Mouse (Mus musculus) MEL (cell line): ENCODE measurements around the gene H2-M5.

Source experiments
- CTCF ChIP-seq, 3 experiments: IDR thresholded peaks in 2 of 3; conservative IDR thresholded peaks in 1 of 3; 2 replicates each; pipeline ENCODE4 v1.5.1; 2011 to 2012; ENCODE audit warnings: low read length in 3 of 3, low read depth in 2 of 3, mild to moderate bottlenecking in 2 of 3, improper control_type of control experiment in 1 of 3, inconsistent platforms in 1 of 3, mixed read lengths in 1 of 3, moderate library complexity in 1 of 3; ENCODE audit not compliant: control insufficient read depth in 1 of 3, insufficient read depth in 1 of 3, poor library complexity in 1 of 3, severe bottlenecking in 1 of 3
- EP300 ChIP-seq, 2 experiments: IDR thresholded peaks; 2 replicates each; pipeline ENCODE4 v1.6.1; 2011; ENCODE audit warnings: improper control_type of control experiment in 2 of 2, low read length in 2 of 2, low read depth in 1 of 2, mild to moderate bottlenecking in 1 of 2
- GATA1 ChIP-seq: IDR thresholded peaks from 2 replicates; pipeline ENCODE4 v1.6.1; 2011; ENCODE audit warnings: low read depth, low read length, improper control_type of control experiment
- MAFK ChIP-seq: IDR thresholded peaks from 2 replicates; pipeline ENCODE4 v1.6.1; 2011; ENCODE audit warnings: low read depth, mild to moderate bottlenecking, low read length, improper control_type of control experiment, borderline replicate concordance
- MEF2A ChIP-seq: IDR thresholded peaks from 2 replicates; pipeline ENCODE4 v1.6.1; 2014; ENCODE audit warnings: low read depth, mild to moderate bottlenecking, inconsistent platforms, low read length, improper control_type of control experiment; ENCODE audit not compliant: poor library complexity, insufficient replicate concordance, severe bottlenecking; ENCODE audit errors: extremely low read depth
- MYC ChIP-seq: IDR thresholded peaks from 2 replicates; pipeline ENCODE4 v1.6.1; 2011; ENCODE audit warnings: low read depth, mild to moderate bottlenecking, low read length, improper control_type of control experiment, moderate library complexity
- POLR2A ChIP-seq, 2 experiments: IDR thresholded peaks; 2 replicates each; pipeline ENCODE4 v1.6.1; 2011 to 2012; ENCODE audit warnings: low read length in 2 of 2, mild to moderate bottlenecking in 2 of 2, control low read depth in 1 of 2, improper control_type of control experiment in 1 of 2, low read depth in 1 of 2, moderate library complexity in 1 of 2; ENCODE audit not compliant: control insufficient read depth in 1 of 2, insufficient read depth in 1 of 2, poor library complexity in 1 of 2
- POLR2AphosphoS5 ChIP-seq: IDR thresholded peaks from 2 replicates; pipeline ENCODE4 v1.6.1; 2012; ENCODE audit warnings: low read depth, borderline replicate concordance, mild to moderate bottlenecking, inconsistent platforms, low read length, moderate library complexity, mixed read lengths
- TAL1 ChIP-seq: IDR thresholded peaks from 2 replicates; pipeline ENCODE4 v1.6.1; 2012; ENCODE audit warnings: mild to moderate bottlenecking, inconsistent platforms, low read length, moderate library complexity, mixed read lengths
- UBTF ChIP-seq: IDR thresholded peaks from 2 replicates; pipeline ENCODE4 v1.6.1; 2012; ENCODE audit warnings: low read depth, mild to moderate bottlenecking, inconsistent platforms, low read length, improper control_type of control experiment, moderate library complexity, borderline replicate concordance; ENCODE audit not compliant: insufficient read depth
- ZNF384 ChIP-seq: IDR thresholded peaks from 2 replicates; pipeline ENCODE4 v1.6.1; 2012; ENCODE audit warnings: low read depth, mild to moderate bottlenecking, inconsistent platforms, low read length, improper control_type of control experiment

- TF ChIP-seq CTCF (IDR thresholded peaks at IDR 0.05 in 2 of 3, conservative IDR thresholded peaks at IDR 0.05 in 1 of 3; ENCODE audit: control insufficient read depth in 1 of 3, insufficient read depth in 1 of 3, low read depth in 2 of 3, low read length in 3 of 3, poor library complexity in 1 of 3, severe bottlenecking in 1 of 3) (no peak), POLR2A (IDR thresholded peaks at IDR 0.05; ENCODE audit: control insufficient read depth in 1 of 2, insufficient read depth in 1 of 2, low read depth in 1 of 2, low read length in 2 of 2, poor library complexity in 1 of 2) (no peak), GATA1 (no peak), POLR2AphosphoS5 (no peak), UBTF (no peak), MAFK (no peak), MYC (no peak), EP300 (IDR thresholded peaks at IDR 0.05; ENCODE audit: low read depth in 1 of 2, low read length in 2 of 2) (no peak), MEF2A (no peak), TAL1 (no peak), ZNF384 (no peak)
Measured at GRCm38 (mm10) chr17:36953062-36953461, 36.3 kb downstream of the H2-M5 start.
